In genomic region chr11:55214161-55214560, GRCm38 (mm10) we compare ENCODE assay signal across 19 mouse cellular contexts. TPM values are rescaled to one million over a fixed set of nuclear protein-coding genes. Genes with fewer than 3 reads are reported as not detected.
DNase-seq lines count a peak whose midpoint lies in the region; TF ChIP-seq lines count a peak whose summit lies in the region.
"Had no signal": no experiment of that assay in that cellular context is flagged by ENCODE, and none has a peak within 500 bp of the region (broad histone marks: within the 10 kb centered on the region; RNA-seq: fewer than 3 reads in every experiment).

No protein-coding gene starts in this region.

- H3K27ac ChIP-seq in gastrocnemius, adult 2 months = peak overlapping the region; percentile 35; the same call in 1 of the 2 replicates
- H3K27ac ChIP-seq in brown adipose tissue, adult 24 weeks (replicated peaks; ENCODE audit: low read depth, low read length) = 0 out of 2 replicates have a peak overlapping the region, but pooled peaks have one; percentile 41
- H3K27ac ChIP-seq: embryonic facial prominence, embryonic 15.5 days; hindbrain, embryonic 15.5 days; liver, embryonic 13.5 days; midbrain, embryonic 13.5 days had no signal

- TF ChIP-seq CTCF in gastrocnemius, adult 2 months (IDR thresholded peaks at IDR 0.05) = no peak

- no peak overlapping the region for H3K4me3 ChIP-seq in gastrocnemius, adult 2 months
- no peak overlapping the region for H3K4me3 ChIP-seq in brown adipose tissue, adult 24 weeks (ENCODE audit: insufficient read depth, low read depth, low read length)
- H3K4me3 ChIP-seq: embryonic facial prominence, embryonic 15.5 days; hindbrain, embryonic 15.5 days; left cerebral cortex, adult 2 months; liver, embryonic 13.5 days; lung, embryonic 15.5 days; midbrain, embryonic 13.5 days had no signal

- intact Hi-C loops in gastrocnemius, adult 2 months (cut with DNase I) = no loop called here

- peaks cover 27% of the 10 kb centered on the region for H3K4me1 ChIP-seq in brown adipose tissue, adult 24 weeks (ENCODE audit: control insufficient read depth, insufficient read depth, insufficient read length, low read length)
- H3K4me1 ChIP-seq: hindbrain, embryonic 15.5 days; midbrain, embryonic 13.5 days had no signal

- peak; percentile 66 for DNase-seq in gastrocnemius, adult 2 months
- DNase-seq in gastrocnemius, postnatal 25 days = no peak
- DNase-seq in kidney, postnatal 25 days = peak; percentile 24 to 62
- no peak for DNase-seq in kidney, adult 11 months
- peak; percentile 23 for DNase-seq in skeletal muscle tissue, adult 2 months (ENCODE audit: low read depth, low spot score)
- no peak for DNase-seq in layer of hippocampus, adult 8-10 months (ENCODE audit: low spot score in 2 of 2)
- DNase-seq: adrenal gland, postnatal 25 days; cerebellum, adult 11 months; cerebellum, adult 9-11 months; heart, postnatal 4 days; liver, embryonic 13.5 days; right cerebral cortex, postnatal 14 days; thymus, postnatal 25 days had no signal

RNA-seq across cellular contexts. Expression of gene Slc36a1, which starts 10.0 kb away (rescaled TPM):
- 1 to 10 TPM; 6.2 TPM for total RNA-seq in gastrocnemius, adult 2 months (2021)
- total RNA-seq in gastrocnemius, postnatal 25 days (2021) = 1 to 10 TPM; 5.2 to 5.8 TPM
- polyA plus RNA-seq in brown adipose tissue, adult 24 weeks (2012; ENCODE audit: insufficient read depth, insufficient read length, missing spikeins) = 3.4 and 5.3 TPM in 2 replicates
- 10 to 100 TPM; 48.4 to 60.7 (median 57.1) TPM for total RNA-seq in layer of hippocampus, adult 8-10 months (2022)

RNA-seq across cellular contexts. Expression of gene Slc36a2, which starts 29.3 kb away (rescaled TPM):
- total RNA-seq in gastrocnemius, adult 2 months (2021) = under 1 TPM; 0.15 to 0.61 TPM
- 1 to 10 TPM in 1 of 2 experiments, under 1 TPM in 1; 0.41 to 4.8 TPM for total RNA-seq in gastrocnemius, postnatal 25 days (2021)
- 279 and 401 TPM in 2 replicates for polyA plus RNA-seq in brown adipose tissue, adult 24 weeks (2012; ENCODE audit: insufficient read depth, insufficient read length, missing spikeins)
- total RNA-seq in layer of hippocampus, adult 8-10 months (2022) = under 1 TPM in 3 of 4 experiments, not detected in 1; 0.24 to 0.39 (median 0.29) TPM

Comparison
In these comparisons a context has a peak if more than half of its experiments do, and no peak if none do; other contexts are left out.
1. DNase-seq: peak in gastrocnemius, adult 2 months (single experiment), kidney, postnatal 25 days (2 of 2) and skeletal muscle tissue, adult 2 months (single experiment); none in gastrocnemius, postnatal 25 days (single experiment), kidney, adult 11 months (single experiment) and layer of hippocampus, adult 8-10 months (0 of 2).
2. RNA of gene Slc36a1, which starts 10.0 kb away (total RNA-seq): 48.4 to 60.7 TPM in layer of hippocampus, adult 8-10 months; 6.2 TPM in gastrocnemius, adult 2 months and 5.2 to 5.8 TPM in gastrocnemius, postnatal 25 days; every median in the first group is over 4 times any median in the second.